Mouse (Mus musculus): ENCODE data around the gene Tsc1. TPM values are rescaled to one million over a fixed set of nuclear protein-coding genes. Genes with fewer than 3 reads are reported as not detected.

The Tsc1 gene
- polyA plus RNA-seq, 1 experiment from 2014 or later: 18.7 TPM

DNA sequence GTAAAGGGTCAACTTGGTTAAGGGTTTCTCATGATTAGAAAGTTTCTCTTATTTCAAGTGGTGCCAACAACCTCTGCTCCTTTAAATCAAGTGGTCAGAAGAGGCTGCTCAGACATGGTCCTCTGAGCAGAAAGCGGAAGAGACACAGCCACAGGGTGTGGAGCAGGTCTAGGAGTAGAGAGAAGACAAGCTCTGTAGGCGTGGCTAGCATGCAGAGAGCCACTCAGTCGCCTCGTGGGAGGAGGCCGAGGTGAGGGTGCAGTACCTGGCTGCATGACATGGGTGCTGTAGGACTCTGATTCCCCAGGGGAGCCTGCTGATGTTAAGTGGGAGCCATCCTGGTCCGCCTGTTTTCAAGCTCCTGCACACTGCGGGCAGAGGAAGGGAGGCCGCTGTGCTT is 15.2 kb downstream of the Tsc1 start:
- Histone ChIP-seq H3K9me3 (no peaks in the 10 kb centered on the region), H3K27me3 (replicated peaks) (no peaks in the 10 kb centered on the region), H3K27ac (no peak overlapping the region), H3K36me3 (peaks cover 16% of the 10 kb centered on the region), H3K4me2 (no peak overlapping the region), H3K9ac (no peak overlapping the region), H3K4me3 (replicated peaks) (no peak overlapping the region), H3K4me1 (no peaks in the 10 kb centered on the region)
- ATAC-seq (ENCODE audit: insufficient read depth, low FRiP score, low read depth): no peak
- WGBS: 79% methylated on average over 8 of the region's 8 CpGs

DNA sequence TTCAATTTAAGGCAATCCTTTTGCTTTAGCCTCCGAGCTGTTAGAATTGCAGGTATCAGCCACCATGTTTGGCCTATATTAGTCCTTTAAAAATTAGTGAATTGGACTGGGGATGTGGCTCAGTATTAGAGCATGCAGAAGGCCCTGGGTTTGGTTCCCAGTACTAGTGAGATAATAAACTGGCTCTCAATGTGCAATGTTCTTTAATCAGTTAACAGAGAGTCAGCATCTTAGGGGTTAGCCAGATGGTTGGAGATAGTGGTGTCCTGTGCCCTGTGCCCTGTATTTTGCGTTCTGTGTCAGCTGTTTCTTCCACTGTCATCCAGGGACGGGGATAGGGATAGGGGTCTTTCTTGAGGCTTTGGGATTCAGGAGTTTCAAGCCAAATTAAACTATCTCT is 21.9 kb downstream of the Tsc1 start:
- Histone ChIP-seq H3K4me3 (replicated peaks) (no peak overlapping the region), H3K4me2 (no peak overlapping the region), H3K4me1 (no peaks in the 10 kb centered on the region), H3K9me3 (no peaks in the 10 kb centered on the region), H3K27me3 (replicated peaks) (no peaks in the 10 kb centered on the region), H3K27ac (no peak overlapping the region), H3K9ac (no peak overlapping the region), H3K36me3 (peaks cover 36% of the 10 kb centered on the region)
- ATAC-seq (ENCODE audit: insufficient read depth, low FRiP score, low read depth): no peak
- WGBS: 89% methylated on average over 3 of the region's 3 CpGs

DNA sequence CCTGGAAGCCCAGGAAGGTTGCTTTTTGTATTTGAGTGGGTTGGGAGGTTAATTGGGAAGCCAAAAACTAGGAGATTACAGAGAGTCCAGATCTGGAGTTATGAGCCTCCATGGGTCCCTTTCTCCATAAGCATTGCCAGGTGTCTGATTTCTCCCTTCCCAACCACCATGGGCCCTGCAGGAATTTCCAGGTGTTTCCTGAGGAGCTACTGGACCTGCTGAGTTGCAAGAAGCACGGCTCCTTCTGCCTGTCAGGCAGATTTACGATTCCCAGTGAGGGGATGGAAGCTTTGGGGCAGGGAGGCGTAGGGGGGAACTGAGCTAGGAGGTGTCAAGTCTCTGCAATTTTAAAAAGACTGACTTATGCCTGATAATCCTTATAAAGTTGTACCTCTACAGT is 24.8 kb downstream of the Tsc1 start:
- Histone ChIP-seq H3K36me3 (peaks cover 51% of the 10 kb centered on the region), H3K27me3 (replicated peaks) (no peaks in the 10 kb centered on the region), H3K27ac (no peak overlapping the region), H3K4me2 (no peak overlapping the region), H3K9me3 (no peaks in the 10 kb centered on the region), H3K4me1 (no peaks in the 10 kb centered on the region), H3K4me3 (replicated peaks) (no peak overlapping the region), H3K9ac (no peak overlapping the region)
- ATAC-seq (ENCODE audit: insufficient read depth, low FRiP score, low read depth): no peak
- WGBS: 60% methylated on average over 3 of the region's 3 CpGs

DNA sequence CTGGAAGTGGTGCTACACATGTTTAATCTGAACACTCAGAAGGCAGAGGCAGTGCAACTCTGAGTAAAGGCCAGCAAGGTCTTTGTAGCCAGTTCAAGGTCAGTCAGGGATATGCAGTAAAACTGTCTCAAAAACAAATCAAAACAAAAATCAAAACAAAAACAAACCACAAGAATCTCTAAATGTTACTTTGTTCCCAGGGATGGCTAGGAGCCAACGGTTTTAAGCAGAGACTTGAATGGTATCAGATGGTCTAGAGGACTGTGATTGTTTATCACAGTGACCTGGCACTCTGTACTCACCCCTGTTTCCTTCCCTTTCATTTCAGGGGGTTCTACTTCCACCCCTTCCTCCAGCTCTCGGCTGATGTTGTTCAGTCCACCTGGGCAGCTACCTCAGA is 30.4 kb downstream of the Tsc1 start:
- Histone ChIP-seq H3K27me3 (replicated peaks) (no peaks in the 10 kb centered on the region), H3K4me2 (no peak overlapping the region), H3K36me3 (peaks cover 61% of the 10 kb centered on the region), H3K9ac (no peak overlapping the region), H3K9me3 (no peaks in the 10 kb centered on the region), H3K4me1 (no peaks in the 10 kb centered on the region), H3K27ac (no peak overlapping the region), H3K4me3 (replicated peaks) (no peak overlapping the region)
- no peak for ATAC-seq (ENCODE audit: insufficient read depth, low FRiP score, low read depth)
- WGBS: 81% methylated on average over 2 of the region's 2 CpGs

DNA sequence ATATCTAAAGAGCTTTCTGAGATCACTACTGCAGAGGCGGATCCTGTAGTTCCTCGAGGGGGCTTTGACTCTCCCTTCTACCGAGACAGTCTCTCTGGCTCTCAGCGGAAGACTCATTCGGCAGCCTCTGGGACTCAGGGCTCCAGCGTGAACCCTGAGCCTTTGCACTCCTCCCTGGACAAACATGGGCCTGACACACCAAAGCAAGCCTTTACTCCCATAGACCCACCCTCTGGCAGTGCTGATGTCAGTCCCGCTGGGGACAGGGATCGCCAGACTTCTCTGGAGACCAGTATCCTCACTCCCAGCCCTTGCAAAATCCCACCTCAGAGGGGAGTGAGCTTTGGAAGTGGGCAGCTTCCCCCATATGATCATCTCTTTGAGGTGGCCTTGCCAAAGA is 35.0 kb downstream of the Tsc1 start:
- no peaks in the 10 kb centered on the region for H3K27me3 ChIP-seq (replicated peaks)
- no peak for ATAC-seq (ENCODE audit: insufficient read depth, low FRiP score, low read depth)
- no peaks in the 10 kb centered on the region for H3K9me3 ChIP-seq
- no peak overlapping the region for H3K4me3 ChIP-seq (replicated peaks)
- no peaks in the 10 kb centered on the region for H3K4me1 ChIP-seq
- H3K9ac ChIP-seq: no peak overlapping the region
- peaks cover 36% of the 10 kb centered on the region for H3K36me3 ChIP-seq
- 0 out of 2 replicates have a peak overlapping the region, but pooled peaks have one; percentile 21 for H3K27ac ChIP-seq
- 77% methylated on average over 8 of the region's 8 CpGs for WGBS
- no peak overlapping the region for H3K4me2 ChIP-seq

DNA sequence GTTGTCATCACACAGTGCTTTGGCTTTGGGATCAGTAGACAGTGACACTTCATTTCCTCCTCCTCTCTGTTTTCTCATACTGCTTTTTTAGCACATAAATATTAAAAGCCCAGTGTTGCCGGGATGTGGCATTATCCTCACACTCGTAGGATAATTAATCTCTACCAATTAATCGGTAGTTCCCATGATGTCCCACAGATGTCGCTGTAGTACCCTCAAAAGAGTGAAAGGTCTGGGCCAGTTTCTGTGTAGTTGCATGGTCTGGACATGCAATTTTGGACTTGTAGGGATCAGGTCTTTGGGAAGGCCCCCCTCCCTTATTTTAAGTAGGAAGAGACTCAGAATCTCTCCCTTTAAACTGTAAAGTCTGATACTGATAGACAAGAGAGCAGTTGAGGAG is 39.7 kb downstream of the Tsc1 start:
- H3K4me1 ChIP-seq: no peaks in the 10 kb centered on the region
- H3K36me3 ChIP-seq: peaks cover 38% of the 10 kb centered on the region
- H3K4me2 ChIP-seq: no peak overlapping the region
- no peaks in the 10 kb centered on the region for H3K27me3 ChIP-seq (replicated peaks)
- 40% methylated on average over 4 of the region's 4 CpGs for WGBS
- H3K9ac ChIP-seq: no peak overlapping the region
- ATAC-seq (ENCODE audit: insufficient read depth, low FRiP score, low read depth): no peak
- no peaks in the 10 kb centered on the region for H3K9me3 ChIP-seq
- H3K4me3 ChIP-seq (replicated peaks): no peak overlapping the region
- no peak overlapping the region for H3K27ac ChIP-seq

DNA sequence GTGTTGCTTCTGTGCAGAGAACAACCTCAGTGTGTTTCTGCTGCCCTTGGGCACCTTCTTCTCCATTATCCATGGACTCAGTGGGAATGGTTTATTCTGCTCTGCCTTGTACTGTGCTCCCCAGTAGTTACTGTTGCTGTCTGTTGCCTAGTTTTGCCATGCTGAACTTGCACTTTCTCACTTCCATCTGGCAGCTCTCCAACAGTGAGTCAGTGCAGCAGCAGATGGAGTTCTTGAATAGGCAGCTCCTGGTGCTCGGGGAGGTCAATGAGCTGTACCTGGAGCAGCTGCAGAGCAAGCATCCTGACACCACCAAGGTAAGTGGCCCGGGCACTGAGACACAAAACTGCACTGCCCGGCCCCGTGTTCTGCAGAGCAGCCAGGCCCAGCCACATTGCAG is 40.7 kb downstream of the Tsc1 start:
- H3K36me3 ChIP-seq: peaks cover 39% of the 10 kb centered on the region

DNA sequence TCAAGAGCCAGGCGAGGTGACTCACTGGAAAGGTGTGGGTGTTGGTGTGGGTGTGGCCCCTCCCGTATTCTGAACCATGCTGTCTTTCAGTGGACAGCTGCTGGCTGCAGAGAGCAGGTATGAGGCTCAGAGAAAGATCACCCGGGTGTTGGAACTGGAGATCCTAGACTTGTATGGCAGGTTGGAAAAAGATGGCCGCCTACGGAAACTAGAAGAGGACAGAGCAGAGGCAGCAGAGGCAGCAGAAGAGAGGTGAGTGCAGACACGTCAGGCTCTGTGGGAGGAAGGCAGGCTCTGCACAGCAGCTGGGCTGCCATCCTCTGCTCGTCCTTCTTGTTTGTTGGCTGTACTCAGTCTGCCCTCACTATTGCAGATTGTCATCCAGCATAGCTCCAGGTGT is 44.9 kb downstream of the Tsc1 start:
- H3K4me3 ChIP-seq (replicated peaks): no peak overlapping the region
- H3K9me3 ChIP-seq: no peaks in the 10 kb centered on the region
- no peak overlapping the region for H3K9ac ChIP-seq
- no peak overlapping the region for H3K4me2 ChIP-seq
- WGBS: 84% methylated on average over 7 of the region's 7 CpGs
- H3K4me1 ChIP-seq: no peaks in the 10 kb centered on the region
- ATAC-seq (ENCODE audit: insufficient read depth, low FRiP score, low read depth): no peak
- H3K27ac ChIP-seq: no peak overlapping the region
- H3K36me3 ChIP-seq: peaks cover 40% of the 10 kb centered on the region
- no peaks in the 10 kb centered on the region for H3K27me3 ChIP-seq (replicated peaks)

More for the DNA sequence above, 40.7 kb downstream of the Tsc1 start:
- WGBS: 82% methylated on average over 4 of the region's 4 CpGs
- no peak overlapping the region for H3K9ac ChIP-seq
- H3K4me3 ChIP-seq (replicated peaks): no peak overlapping the region
- no peak for ATAC-seq (ENCODE audit: insufficient read depth, low FRiP score, low read depth)
- H3K4me1 ChIP-seq: no peaks in the 10 kb centered on the region
- H3K27me3 ChIP-seq (replicated peaks): no peaks in the 10 kb centered on the region
- H3K27ac ChIP-seq: no peak overlapping the region
- H3K4me2 ChIP-seq: no peak overlapping the region
- no peaks in the 10 kb centered on the region for H3K9me3 ChIP-seq

DNA sequence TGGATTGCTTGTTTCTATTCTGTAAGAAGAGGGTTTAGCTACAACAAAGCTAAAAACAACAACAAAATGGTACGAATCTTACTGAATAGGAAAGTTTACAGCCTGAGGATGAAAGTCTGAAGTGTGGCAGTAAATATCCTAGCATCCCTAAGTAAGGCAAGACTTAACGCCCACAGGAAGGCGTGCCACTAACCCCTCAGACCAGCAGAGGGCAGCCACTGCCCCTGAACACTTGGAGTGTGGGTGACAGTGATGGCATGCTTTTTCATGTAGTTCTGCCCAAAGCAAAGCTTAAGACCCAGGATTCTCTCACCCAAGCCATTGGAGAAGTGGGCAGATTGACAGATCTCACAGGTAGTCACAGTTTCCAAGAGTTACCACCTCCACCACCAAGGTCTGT is 47.4 kb downstream of the Tsc1 start:
- Histone ChIP-seq H3K4me1 (no peaks in the 10 kb centered on the region), H3K9me3 (no peaks in the 10 kb centered on the region), H3K4me2 (no peak overlapping the region), H3K9ac (no peak overlapping the region), H3K4me3 (replicated peaks) (no peak overlapping the region), H3K36me3 (peaks cover 24% of the 10 kb centered on the region), H3K27ac (no peak overlapping the region), H3K27me3 (replicated peaks) (no peaks in the 10 kb centered on the region)
- WGBS: 47% methylated on average over 3 of the region's 3 CpGs
- ATAC-seq (ENCODE audit: insufficient read depth, low FRiP score, low read depth): no peak

DNA sequence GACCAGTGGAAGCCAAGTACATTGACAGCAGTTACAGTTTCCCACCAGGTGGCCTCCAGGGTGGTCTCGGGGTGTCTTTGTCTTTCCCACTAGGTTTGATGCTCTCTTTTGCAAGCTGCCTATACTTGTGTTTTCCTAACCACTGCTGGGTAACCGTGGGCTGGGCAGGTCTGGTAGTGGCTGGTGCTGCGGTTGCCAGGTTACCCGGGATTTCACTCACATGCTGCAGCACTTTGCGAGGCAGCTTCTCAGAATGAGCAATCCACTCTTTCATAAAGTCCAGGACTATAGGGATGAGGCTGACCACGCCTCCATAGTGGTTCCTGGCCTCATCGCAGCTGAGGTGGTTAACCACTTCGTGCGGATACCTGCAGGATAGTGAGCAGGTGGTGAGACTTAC is 51.7 kb downstream of the Tsc1 start:
- Histone ChIP-seq H3K27ac (no peak overlapping the region), H3K27me3 (replicated peaks) (no peaks in the 10 kb centered on the region), H3K4me2 (no peak overlapping the region), H3K4me1 (no peaks in the 10 kb centered on the region), H3K9me3 (no peaks in the 10 kb centered on the region), H3K4me3 (replicated peaks) (no peak overlapping the region), H3K9ac (no peak overlapping the region), H3K36me3 (no peaks in the 10 kb centered on the region)
- WGBS: 77% methylated on average over 9 of the region's 9 CpGs
- no peak for ATAC-seq (ENCODE audit: insufficient read depth, low FRiP score, low read depth)

DNA sequence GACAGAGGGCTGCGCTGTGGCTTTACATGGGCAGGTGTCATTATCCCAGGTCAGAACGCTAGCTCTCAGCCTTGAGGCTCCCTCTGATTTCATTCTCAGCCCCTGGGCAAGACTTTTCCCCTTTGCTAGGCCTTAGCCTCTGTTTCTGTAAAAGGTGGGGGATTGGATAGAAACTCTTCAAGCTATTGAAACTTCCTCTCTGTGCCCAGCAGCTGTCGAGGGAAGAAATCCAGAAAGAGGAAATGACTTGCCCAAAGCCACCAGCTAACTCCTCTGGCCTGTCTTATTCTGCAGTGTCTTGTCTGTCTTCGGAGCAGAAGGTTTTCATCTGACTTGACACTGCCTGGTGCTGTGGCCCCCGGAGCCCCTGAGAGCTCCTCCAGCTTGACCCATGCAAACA is 57.5 kb downstream of the Tsc1 start:
- no peak overlapping the region for H3K4me3 ChIP-seq (replicated peaks)
- H3K27ac ChIP-seq: no peak overlapping the region
- WGBS: 72% methylated on average over 5 of the region's 5 CpGs
- no peaks in the 10 kb centered on the region for H3K9me3 ChIP-seq
- ATAC-seq (ENCODE audit: insufficient read depth, low FRiP score, low read depth): no peak
- no peak overlapping the region for H3K9ac ChIP-seq
- H3K4me1 ChIP-seq: peaks cover 8% of the 10 kb centered on the region; the same call in 1 of the 2 replicates
- H3K27me3 ChIP-seq (replicated peaks): no peaks in the 10 kb centered on the region
- H3K36me3 ChIP-seq: no peaks in the 10 kb centered on the region
- no peak overlapping the region for H3K4me2 ChIP-seq

DNA sequence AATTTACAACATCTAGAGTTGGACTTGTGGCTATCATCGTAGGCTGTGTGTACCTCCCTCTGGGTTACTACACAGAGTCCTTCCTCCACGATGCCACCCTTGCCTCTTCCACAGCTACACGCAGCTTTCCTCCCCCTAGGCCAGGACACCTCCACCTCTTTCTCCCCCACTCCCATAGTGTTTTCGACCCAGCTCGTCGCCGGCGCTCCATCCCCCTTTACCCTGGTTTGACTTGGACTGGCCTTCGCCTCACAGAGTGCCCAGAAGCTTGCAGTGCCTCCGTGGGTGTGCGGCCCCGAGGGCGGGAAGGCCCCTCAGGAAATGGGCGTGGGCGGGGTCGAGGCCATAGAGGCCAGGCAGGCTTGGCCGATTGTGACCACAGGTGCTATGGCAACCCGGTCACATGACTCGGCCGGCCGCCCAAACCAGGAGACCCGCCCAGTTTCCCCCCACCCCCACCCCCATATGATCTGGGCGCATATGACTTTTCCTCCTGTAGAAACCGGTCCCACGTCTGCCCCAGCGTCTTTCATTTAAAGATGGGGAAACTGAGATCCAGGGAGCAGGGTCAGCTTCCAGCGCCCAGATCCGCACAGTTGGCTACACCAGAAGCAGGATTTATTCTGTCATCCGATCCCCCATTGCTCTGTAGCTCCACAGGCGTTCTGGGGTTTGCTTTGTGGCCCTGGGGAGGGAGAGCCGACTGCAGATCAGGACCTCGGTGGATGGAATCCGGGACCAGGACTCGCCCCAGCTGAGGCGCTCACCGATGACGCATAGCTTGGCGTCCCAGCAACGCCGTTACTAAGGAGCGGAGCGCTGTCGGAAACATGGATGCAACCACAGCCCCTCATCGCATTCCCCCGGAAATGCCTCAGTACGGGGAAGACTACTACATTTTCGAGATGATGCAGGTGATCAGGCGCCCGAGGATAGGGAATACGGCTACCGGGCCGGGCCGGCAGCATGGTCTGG is 58.6 kb downstream of the Tsc1 start, which contains the start of the genes Spaca9 and Ak8:
Spaca9 (minus strand) TSS at position 367 of the 975 bp plus-strand sequence.
Ak8 (plus strand) TSS at position 804 of the 975 bp plus-strand sequence.
- Histone ChIP-seq H3K27ac (peak within 1 kb of the TSS; percentile 38), H3K9me3 (no peaks in the 10 kb centered on the region), H3K4me2 (peak within 1 kb of the TSS; percentile 92), H3K9ac (peak within 1 kb of the TSS; percentile 38; the same call in 1 of the 2 replicates), H3K4me3 (replicated peaks) (peak within 1 kb of the TSS; percentile 61), H3K36me3 (no peaks in the 10 kb centered on the region), H3K27me3 (replicated peaks) (no peaks in the 10 kb centered on the region), H3K4me1 (peaks cover 8% of the 10 kb centered on the region; the same call in 1 of the 2 replicates)
- 1% methylated on average over 53 of the region's 53 CpGs for WGBS
- peak; percentile 73 for ATAC-seq (ENCODE audit: insufficient read depth, low FRiP score, low read depth)
